Mouse (Mus musculus) ES-E14 (cell line): ENCODE data around the gene Minos1. TPM values are rescaled to one million over a fixed set of nuclear protein-coding genes. Genes with fewer than 3 reads are reported as not detected.

Source experiments
- DNase-seq: peaks from one replicate; pipeline ENCODE4 v3.0.0-alpha.2; 2013; ENCODE audit warnings: low read depth, low spot score
- H3K27ac ChIP-seq: 2 replicates; pipeline ENCODE4 v1.5.1; 2012; ENCODE audit warnings: low read depth, mild to moderate bottlenecking, low read length, moderate library complexity, mixed read lengths; ENCODE audit not compliant: poor library complexity, insufficient read depth, severe bottlenecking
- H3K36me3 ChIP-seq: 2 replicates; pipeline ENCODE4 v1.6.1; 2012; ENCODE audit warnings: mild to moderate bottlenecking, low read length, moderate library complexity, mixed read lengths; ENCODE audit not compliant: control insufficient read depth, poor library complexity, insufficient read depth, severe bottlenecking
- H3K4me1 ChIP-seq, 2 experiments: fragments of 150-350 bp in 1 of 2; sonication (generic) in 1 of 2; 2 replicates each; pipeline ENCODE4 v1.6.1; 2012; ENCODE audit warnings: low read length in 2 of 2, mild to moderate bottlenecking in 1 of 2, mixed read lengths in 1 of 2; ENCODE audit not compliant: control insufficient read depth in 2 of 2, insufficient read depth in 2 of 2, poor library complexity in 1 of 2
- H3K4me3 ChIP-seq, 2 experiments: fragments of 150-350 bp in 1 of 2; sonication (generic) in 1 of 2; 2 replicates each; pipeline ENCODE4 v1.5.1; 2012; ENCODE audit warnings: low read length in 2 of 2, low read depth in 1 of 2, mild to moderate bottlenecking in 1 of 2, mixed read lengths in 1 of 2; ENCODE audit not compliant: insufficient read depth in 1 of 2, poor library complexity in 1 of 2, severe bottlenecking in 1 of 2
- H3K9ac ChIP-seq: 2 replicates; pipeline ENCODE4 v1.6.1; 2012; ENCODE audit warnings: low read depth, mild to moderate bottlenecking, low read length, mixed read lengths; ENCODE audit not compliant: poor library complexity, insufficient read depth, severe bottlenecking
- H3K9me3 ChIP-seq: fragments of 150-350 bp; sonication (generic); 2 replicates; pipeline ENCODE4 v1.6.1; 2012; ENCODE audit warnings: low read depth, mild to moderate bottlenecking, low read length; ENCODE audit not compliant: control insufficient read depth, insufficient read depth
- CHD2 ChIP-seq: IDR thresholded peaks from 2 replicates; pipeline ENCODE4 v1.6.1; 2014; ENCODE audit warnings: mild to moderate bottlenecking, low read depth, low read length, inconsistent platforms
- HCFC1 ChIP-seq: IDR thresholded peaks from 2 replicates; pipeline ENCODE4 v1.6.1; 2012; ENCODE audit warnings: low read length, inconsistent platforms, borderline replicate concordance; ENCODE audit not compliant: insufficient read depth
- MAFK ChIP-seq: IDR thresholded peaks from 2 replicates; pipeline ENCODE4 v1.6.1; 2014; ENCODE audit warnings: mild to moderate bottlenecking, low read depth, low read length, inconsistent platforms; ENCODE audit not compliant: insufficient read depth
- ZC3H11A ChIP-seq: IDR thresholded peaks from 2 replicates; pipeline ENCODE4 v1.6.1; 2012; ENCODE audit warnings: low read depth, mild to moderate bottlenecking, inconsistent platforms, low read length, borderline replicate concordance
- ZNF384 ChIP-seq: IDR thresholded peaks from 2 replicates; pipeline ENCODE4 v1.6.1; 2012; ENCODE audit warnings: low read depth, low read length, inconsistent platforms
- in situ Hi-C, 2 experiments: fragments of 600-800 bp; cut with MboI; formaldehyde crosslinking; loops; one replicate each; pipeline ENCODE4 v1.15.1; 2025; ENCODE audit warnings: low sequenced_read_pairs in 2 of 2, inconsistent platforms in 1 of 2; ENCODE audit not compliant: unreplicated experiment in 2 of 2
- total RNA-seq: library from RNA; depleted of rRNA; stranded (reverse); fragments of 300-350 nt; gene quantifications from 2 replicates; pipeline ENCODE4 v1.2.3, GENCODE M21; 2012

Minos1 gene
- total RNA-seq, 1 experiment: 147 TPM

DNA sequence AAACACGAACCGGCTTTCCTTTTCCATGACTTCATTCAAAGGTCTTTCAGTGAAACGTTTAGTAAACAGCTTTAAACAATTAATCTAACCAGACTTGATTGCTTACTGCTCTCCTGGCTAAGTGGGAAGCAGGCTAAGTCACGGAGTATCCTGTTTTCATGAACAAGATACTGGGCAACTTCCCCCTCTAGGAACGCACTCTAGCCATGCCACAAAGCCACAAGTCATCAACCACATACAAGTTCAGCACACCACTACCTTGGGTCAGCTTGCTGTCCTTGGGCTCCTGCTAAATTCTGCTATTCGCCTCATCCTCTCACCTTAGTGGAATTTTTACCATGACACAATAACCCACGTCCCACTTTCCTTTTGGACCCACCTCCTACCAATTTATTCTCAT, 9.9 kb downstream of the Minos1 start:
- Histone ChIP-seq H3K36me3 (no peaks in the 10 kb centered on the region), H3K4me1 (0 out of 4 replicates have a peak, but pooled peaks cover 0 to 2% of the 10 kb centered on the region in 2 experiments), H3K4me3 (no peak overlapping the region), H3K9me3 (no peaks in the 10 kb centered on the region), H3K27ac (no peak overlapping the region), H3K9ac (no peak overlapping the region)
- TF ChIP-seq ZNF384 (no peak), ZC3H11A (no peak), HCFC1 (no peak), MAFK (no peak), CHD2 (no peak)
- in situ Hi-C loops: no loop called here
- DNase-seq: no peak

DNA sequence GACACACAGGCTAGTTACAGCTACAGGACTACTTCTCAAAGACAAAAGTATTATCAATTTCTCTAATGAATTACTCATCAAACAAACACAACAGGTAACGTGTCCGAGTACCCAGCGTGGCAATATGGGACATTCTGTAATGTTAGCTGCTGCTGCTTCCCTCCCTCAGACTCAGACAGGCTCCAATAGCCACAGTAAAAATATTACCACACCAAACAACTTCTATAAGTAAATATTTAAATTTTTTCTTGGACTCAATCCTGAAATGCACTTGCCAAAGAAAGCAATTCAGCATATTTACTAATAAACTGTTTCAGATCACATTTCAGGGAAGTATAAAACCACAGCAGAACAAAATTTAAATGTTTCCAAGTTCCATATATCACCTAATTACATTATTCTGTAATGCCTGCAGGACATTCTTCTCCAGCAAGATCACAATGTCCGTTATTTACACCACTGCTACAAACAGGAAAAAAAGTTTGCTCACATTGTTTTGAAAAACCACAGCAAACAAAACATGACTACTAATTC, 10.6 kb downstream of the Minos1 start:
- 0 out of 4 replicates have a peak, but pooled peaks cover 0 to 2% of the 10 kb centered on the region in 2 experiments for H3K4me1 ChIP-seq
- TF ChIP-seq ZNF384 (no peak), MAFK (no peak), HCFC1 (no peak), ZC3H11A (no peak), CHD2 (no peak)
- in situ Hi-C loops: no loop called here
- no peaks in the 10 kb centered on the region for H3K36me3 ChIP-seq
- H3K4me3 ChIP-seq: no peak overlapping the region
- no peak overlapping the region for H3K27ac ChIP-seq
- H3K9ac ChIP-seq: no peak overlapping the region
- no peaks in the 10 kb centered on the region for H3K9me3 ChIP-seq
- DNase-seq: no peak

DNA sequence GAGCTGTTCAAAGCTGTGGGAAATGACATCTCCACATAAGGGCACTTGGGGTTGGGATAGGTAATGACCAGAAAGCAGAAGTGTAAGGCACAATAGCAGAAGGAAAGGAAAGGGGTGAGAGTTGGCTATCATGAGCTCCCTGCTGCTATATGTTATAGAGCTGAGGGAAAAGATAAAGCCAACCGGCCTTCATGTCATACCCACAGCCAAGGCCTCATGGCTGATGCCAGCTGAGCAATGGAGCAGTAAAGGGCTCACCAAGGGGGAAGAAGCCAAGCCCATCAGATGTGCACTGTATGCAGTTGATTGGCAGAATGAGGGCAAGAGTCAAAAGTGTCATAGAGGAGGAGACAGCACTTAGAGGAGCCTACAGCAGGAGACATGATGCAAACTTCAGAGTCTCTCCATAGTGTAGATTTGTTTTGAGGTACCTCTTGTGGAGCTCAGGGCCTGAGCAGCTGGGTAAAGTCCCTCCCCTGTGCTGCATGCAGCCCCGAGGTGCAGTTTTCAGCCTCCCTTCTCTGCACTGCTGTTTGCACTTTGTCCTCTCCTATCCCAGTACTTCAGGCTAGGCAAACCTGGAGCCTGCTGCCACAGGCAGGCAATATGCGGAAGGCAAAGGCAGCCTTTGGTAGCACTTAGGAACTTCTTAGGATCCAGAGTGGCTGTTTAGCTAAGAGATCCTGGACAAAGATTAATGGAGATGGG, 14.4 kb downstream of the Minos1 start:
- no peak for DNase-seq
- 0 out of 4 replicates have a peak, but pooled peaks cover 0 to 2% of the 10 kb centered on the region in 2 experiments for H3K4me1 ChIP-seq
- TF ChIP-seq CHD2 (no peak), HCFC1 (no peak), ZNF384 (no peak), MAFK (no peak), ZC3H11A (no peak)
- H3K9me3 ChIP-seq: no peaks in the 10 kb centered on the region
- H3K9ac ChIP-seq: no peak overlapping the region
- in situ Hi-C loops: no loop called here
- H3K4me3 ChIP-seq: no peak overlapping the region
- H3K27ac ChIP-seq: no peak overlapping the region
- no peaks in the 10 kb centered on the region for H3K36me3 ChIP-seq

DNA sequence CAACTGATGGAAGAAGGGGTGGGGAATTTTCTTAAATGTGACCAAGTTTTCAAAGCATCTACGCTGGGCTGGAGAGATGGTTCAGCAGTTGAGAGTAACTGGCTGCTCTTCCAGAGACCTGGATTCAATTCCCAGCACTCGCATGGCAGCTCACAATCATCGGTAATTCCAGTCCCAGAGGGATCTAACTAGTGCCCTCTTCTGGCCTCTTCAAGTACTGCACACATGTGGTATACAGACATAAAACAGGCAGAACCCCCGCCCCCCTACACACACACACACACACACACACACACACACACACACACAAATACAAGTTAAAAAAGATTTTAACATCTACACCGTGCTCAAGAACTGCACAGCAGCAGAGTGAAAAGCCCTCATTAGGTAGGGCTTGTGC, 15.2 kb downstream of the Minos1 start:
- in situ Hi-C loops: no loop called here
- Histone ChIP-seq H3K9ac (no peak overlapping the region), H3K4me3 (no peak overlapping the region), H3K36me3 (no peaks in the 10 kb centered on the region), H3K9me3 (no peaks in the 10 kb centered on the region), H3K4me1 (peaks cover 0 to 2% of the 10 kb centered on the region in 2 experiments; a peak in 1 of 4 replicates), H3K27ac (no peak overlapping the region)
- TF ChIP-seq ZNF384: no peak
- TF ChIP-seq CHD2: no peak
- no peak for TF ChIP-seq ZC3H11A
- no peak for TF ChIP-seq MAFK
- TF ChIP-seq HCFC1: no peak
- DNase-seq: peak; percentile 54

DNA sequence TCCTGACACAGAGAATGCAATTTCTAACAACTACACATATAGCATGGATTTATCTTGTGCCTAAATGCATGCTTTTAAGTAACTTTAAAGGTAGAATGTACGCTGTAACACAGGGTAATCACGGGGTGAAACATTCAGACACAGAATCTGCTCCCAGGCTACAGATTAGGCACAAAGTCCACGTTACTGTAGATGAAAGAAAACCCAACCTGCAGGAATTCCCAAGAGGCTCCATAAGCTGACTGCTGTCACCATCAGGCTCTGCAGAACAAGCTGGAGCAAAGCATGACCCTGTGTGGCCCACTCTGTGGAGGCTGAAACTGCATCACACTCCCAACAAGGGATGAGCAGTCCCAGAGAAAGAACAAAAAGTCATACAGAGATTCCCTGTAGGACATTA, 18.4 kb downstream of the Minos1 start:
- DNase-seq: no peak
- in situ Hi-C loops: no loop called here
- Histone ChIP-seq H3K9ac (no peak overlapping the region), H3K36me3 (no peaks in the 10 kb centered on the region), H3K27ac (no peak overlapping the region), H3K4me1 (peaks cover 0 to 2% of the 10 kb centered on the region in 2 experiments; a peak in 2 of 4 replicates), H3K9me3 (no peaks in the 10 kb centered on the region), H3K4me3 (no peak overlapping the region)
- no peak for TF ChIP-seq MAFK
- TF ChIP-seq ZNF384: no peak
- no peak for TF ChIP-seq ZC3H11A
- TF ChIP-seq HCFC1: no peak
- no peak for TF ChIP-seq CHD2
